Mouse (Mus musculus) lung, postnatal 36 days (tissue): Measurements from ENCODE around the gene Hspa4.
"Not testable (repeated sequence)": the region's sequence is repeated elsewhere in the genome, so short reads cannot be mapped to it uniquely, and the experiment has no call there.

Source experiments
- DNase-seq: peaks from one replicate; pipeline ENCODE4 v3.0.0; 2022; ENCODE audit warnings: mixed read lengths

Gene Hspa4

GRCm38 (mm10) chr11:53306965-53307364, 6.7 kb upstream of the Hspa4 start:
- DNase-seq: peak; percentile 37

- no peak for DNase-seq
Measured at GRCm38 (mm10) chr11:53304044-53304840, 4.0 kb upstream of the Hspa4 start.

- no peak for DNase-seq
Measured at GRCm38 (mm10) chr11:53301167-53301515, 884 bp upstream of the Hspa4 start.

GRCm38 (mm10) chr11:53299551-53300329, 517 bp downstream of the Hspa4 start:
- peak; percentile 82 for DNase-seq

GRCm38 (mm10) chr11:53297947-53298860, 2.1 kb downstream of the Hspa4 start:
- no peak for DNase-seq

- DNase-seq: no peak
Measured at GRCm38 (mm10) chr11:53296880-53297279, 3.4 kb downstream of the Hspa4 start.

GRCm38 (mm10) chr11:53294441-53294840, 5.8 kb downstream of the Hspa4 start:
- no peak for DNase-seq

- no peak for DNase-seq
Measured at GRCm38 (mm10) chr11:53290871-53291270, 9.4 kb downstream of the Hspa4 start.

GRCm38 (mm10) chr11:53290187-53290586, 10.1 kb downstream of the Hspa4 start:
- not testable (repeated sequence) for DNase-seq

- DNase-seq: no peak
Measured at GRCm38 (mm10) chr11:53285885-53286284, 14.4 kb downstream of the Hspa4 start.

- DNase-seq: peak; percentile 14
Measured at GRCm38 (mm10) chr11:53278411-53278810, 21.8 kb downstream of the Hspa4 start.

- DNase-seq: no peak
Measured at GRCm38 (mm10) chr11:53275358-53275757, 24.9 kb downstream of the Hspa4 start.

GRCm38 (mm10) chr11:53273313-53273712, 26.9 kb downstream of the Hspa4 start:
- DNase-seq: no peak

- no peak for DNase-seq
Measured at GRCm38 (mm10) chr11:53269596-53269995, 30.7 kb downstream of the Hspa4 start.

GRCm38 (mm10) chr11:53260556-53260955, 39.7 kb downstream of the Hspa4 start:
- no peak for DNase-seq

GRCm38 (mm10) chr11:53260056-53260455, 40.2 kb downstream of the Hspa4 start:
- peak; percentile 8 for DNase-seq

GRCm38 (mm10) chr11:53259047-53259632, 41.1 kb downstream of the Hspa4 start:
- no peak for DNase-seq

- DNase-seq: no peak
Measured at GRCm38 (mm10) chr11:53256914-53257313, 43.3 kb downstream of the Hspa4 start.

- DNase-seq: peak; percentile 85
Measured at GRCm38 (mm10) chr11:53254926-53255325, 45.3 kb downstream of the Hspa4 start.

- DNase-seq: peak; percentile 63
Measured at GRCm38 (mm10) chr11:53254428-53254827, 45.8 kb downstream of the Hspa4 start.

GRCm38 (mm10) chr11:53252186-53253119, 47.8 kb downstream of the Hspa4 start:
- no peak for DNase-seq
